Mouse (Mus musculus) testis, postnatal 14 days (tissue): ENCODE results near the gene Pef1.

Source experiments
- DNase-seq: peaks from one replicate; pipeline ENCODE4 v3.0.0; 2021; ENCODE audit warnings: low spot score

Gene Pef1

DNA sequence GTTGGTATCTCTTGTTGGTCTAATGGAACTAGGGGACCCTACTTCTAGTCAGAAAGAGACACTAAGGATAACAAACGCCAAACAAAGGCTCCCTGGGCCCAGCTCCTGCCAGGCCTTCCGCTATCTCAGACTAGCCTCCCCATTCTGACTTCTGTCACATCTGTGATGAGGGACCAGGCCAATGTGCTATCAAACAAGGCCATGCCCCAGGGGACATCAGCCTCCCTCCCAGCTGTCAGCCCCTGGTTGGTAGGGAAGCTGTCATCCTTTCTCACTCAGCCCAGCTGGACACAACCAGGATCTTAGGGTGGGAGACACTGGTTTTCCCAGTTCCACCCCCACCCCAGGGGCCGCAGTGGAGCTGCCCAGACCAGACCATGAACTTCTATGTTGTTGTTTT, 7.2 kb upstream of the Pef1 start:
- no peak for DNase-seq

DNA sequence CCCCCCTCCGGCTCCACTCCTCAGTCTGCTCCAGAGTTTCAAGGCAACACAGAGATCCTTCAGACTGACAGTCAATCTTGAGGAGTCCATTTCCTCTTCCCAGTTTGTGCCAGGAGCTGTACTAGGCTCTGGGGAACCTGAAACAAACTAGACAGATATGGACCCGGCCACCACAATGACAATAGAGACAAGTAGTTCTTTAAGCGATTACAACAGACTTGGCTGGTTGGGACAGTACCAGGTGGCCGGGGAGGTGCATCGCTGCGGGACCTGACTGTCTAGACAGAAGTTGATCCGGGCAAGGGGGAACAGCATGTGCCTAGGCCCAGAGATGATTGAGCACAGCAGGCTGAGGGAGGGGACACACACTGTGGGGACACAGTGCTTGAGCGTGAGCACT, 1.2 kb upstream of the Pef1 start:
- DNase-seq = no peak

DNA sequence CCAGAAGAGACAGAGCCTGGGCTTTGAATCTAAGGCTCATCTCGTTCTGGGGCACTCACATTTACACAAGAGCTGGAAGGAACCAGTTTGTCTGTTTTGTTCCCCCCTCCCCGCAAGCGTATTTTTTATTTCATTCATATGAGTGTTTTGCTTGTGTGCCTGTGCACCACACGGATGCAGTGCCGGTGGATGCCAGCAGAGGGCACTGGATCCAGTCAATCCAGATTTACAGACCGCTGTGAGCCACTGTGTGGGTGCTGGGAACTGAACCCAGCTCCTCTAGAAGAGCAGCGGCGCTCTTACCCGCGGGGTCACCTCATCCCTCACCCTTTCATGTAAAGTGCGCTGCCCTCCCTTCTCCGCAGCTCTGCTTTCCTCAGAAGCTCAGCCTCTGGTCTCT, 1.3 kb downstream of the Pef1 start:
- no peak for DNase-seq

DNA sequence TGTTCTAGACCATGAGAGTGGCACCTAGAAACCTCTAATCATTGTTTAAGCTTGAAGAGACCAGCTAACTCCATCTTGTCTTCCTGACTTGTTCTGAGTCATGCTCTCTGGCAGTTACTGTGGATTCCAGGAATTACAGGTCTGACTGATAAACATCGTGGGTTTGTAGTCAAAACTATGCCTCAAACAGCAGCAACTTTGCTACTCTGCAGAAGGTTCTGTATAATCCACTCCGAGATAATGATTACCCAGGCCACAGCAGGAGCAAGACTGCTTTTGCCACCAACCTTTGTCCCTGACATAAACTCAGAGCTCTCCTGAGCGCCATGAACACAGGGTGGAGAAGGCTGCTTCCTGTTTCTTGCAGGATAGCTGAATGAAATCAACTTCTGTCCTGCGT, 2.2 kb downstream of the Pef1 start:
- no peak for DNase-seq

DNA sequence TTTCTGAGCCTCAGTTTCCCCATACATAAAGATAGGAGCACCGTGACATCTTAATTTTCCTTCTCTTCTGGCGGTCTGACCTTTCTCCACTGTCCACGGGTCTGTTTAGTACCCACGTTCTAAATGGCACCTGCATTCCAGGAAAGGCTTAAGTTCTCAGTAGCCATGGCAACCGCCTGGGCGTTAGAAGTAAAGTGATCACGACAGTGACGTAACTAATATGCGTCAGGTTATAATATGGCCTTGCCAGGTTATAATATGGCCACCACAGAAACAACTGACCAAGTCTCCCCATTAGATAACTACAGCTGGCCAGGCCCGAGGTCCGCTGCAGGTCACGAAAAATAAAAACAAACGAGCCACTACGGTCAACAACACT, 4.7 kb downstream of the Pef1 start:
- no peak for DNase-seq

DNA sequence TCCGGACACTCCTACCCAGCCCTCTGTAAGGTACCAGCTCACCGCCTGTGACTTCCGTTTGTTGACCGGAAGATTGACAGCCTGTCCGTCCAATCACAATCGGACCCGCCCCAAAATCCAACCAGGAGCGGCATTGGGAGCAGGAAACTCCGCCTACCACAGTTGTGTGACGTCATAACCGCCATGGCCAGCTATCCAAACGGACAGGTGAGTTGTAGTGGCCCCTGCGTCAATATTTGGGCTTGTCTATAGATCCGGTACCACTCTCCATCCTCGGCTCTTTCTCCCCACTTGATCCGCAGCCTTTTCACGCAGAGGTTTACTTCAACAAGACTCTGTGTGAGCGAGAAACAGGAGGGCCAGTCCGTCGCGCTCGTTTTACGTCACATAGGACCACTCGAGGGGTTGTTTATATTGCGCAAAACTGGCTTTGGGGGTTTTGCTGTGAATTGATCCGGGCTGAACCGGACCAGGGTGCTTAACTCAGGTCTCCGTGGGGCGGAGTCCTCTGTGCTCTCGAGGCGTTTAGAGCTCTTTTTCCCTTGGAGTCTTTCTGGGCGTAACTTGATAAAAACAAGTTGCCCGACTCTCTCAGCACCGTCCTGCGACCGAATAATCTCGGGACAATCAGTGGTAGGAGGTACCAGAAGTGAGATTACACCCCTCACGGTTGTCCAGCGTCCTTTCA, 5.2 kb downstream of the Pef1 start:
- DNase-seq = peak; percentile 100

DNA sequence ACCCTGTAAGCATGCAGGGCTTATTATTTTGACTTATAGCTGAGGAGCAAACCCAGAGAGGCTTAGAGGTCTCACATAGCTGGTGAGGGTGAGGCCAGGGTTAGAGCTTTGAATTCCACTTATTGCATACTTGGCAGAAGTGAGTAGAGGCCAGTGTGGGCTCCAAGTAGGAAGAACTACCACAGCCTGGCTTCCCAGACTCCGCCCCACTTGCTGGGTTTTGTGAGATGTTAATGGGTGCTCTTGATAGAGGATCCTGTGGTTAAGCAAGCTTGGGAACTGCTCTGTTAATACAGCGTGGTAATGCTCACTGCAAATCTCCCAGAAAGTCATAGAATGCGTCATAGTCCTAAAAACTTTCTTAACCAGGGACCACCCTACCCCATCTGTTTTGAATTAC, 6.6 kb downstream of the Pef1 start:
- no peak for DNase-seq

DNA sequence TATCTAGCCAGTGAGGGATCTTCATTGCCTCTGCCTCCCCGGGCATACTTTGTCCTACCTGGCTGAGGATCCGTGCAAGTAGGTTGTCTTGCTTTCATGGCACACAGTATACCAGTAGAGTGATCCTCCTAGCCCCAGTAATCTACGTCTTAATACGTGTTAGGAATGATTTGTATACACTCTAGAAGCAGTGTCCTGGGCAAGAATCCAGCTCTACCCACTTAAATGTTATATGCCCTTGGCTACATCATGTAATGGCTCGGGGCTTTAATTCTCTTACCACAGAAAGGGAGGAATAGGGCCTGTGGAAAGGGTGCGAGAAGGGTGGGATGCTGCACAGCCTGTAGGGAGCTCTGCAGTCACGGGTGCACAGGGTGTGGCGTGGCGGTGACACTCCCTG, 7.3 kb downstream of the Pef1 start:
- DNase-seq = no peak

DNA sequence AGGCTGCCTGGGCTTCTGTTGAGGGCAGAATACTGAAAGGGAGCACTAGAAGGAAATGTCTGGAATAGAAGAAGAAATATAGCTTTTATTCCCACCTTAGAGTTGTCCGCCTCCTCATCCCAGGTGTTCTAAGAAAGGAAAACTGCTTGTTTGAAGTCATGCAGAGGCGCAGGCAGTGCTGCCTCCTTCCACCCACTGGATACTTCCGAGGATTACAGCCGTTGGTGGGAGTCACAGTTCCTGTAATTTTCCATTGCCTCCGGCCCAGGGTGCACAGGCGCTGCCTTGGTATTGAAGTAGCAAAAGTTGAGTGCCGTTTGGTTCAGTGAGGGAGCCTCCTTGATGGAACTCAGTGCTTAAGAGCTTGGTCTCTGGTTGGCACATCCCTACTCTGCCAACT, 7.7 kb downstream of the Pef1 start:
- no peak for DNase-seq

DNA sequence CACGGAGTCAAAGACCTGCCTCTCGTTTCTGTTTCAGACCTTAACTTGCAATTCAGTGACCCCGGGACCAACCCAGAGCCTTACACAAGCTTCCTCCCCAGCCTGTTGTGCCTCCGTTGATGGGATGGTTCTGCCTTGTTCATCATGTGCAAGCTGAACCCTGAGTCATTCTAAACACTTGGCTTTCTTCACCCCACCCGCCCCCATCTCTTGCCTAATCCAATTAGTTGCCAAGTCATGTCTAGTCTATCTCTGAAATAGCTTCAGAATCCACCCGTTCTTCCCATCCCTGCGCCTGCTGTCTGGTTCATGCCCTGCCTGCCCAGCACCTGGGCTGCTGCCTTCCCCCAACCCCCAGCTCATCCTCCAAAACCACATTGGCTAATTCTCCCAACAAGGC, 9.9 kb downstream of the Pef1 start:
- no peak for DNase-seq

DNA sequence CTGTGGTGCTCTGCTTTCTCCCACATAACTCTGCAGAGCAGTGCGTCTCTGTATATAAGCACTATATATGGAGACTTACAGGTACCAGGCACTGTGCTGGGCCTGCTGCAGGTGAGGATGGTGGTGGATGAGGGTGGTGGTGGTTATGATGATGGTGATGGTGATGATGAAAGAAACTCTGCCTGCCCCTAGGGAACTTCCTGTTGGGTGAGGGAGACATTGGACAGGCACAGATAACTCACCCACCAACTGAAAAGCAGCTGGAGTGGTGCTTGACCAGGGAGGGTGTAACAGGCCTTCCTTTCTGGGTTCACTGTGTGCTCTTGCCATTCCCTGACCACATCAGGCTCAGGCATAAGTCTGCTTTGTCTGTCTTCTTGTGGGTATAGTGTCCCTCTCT, 10.4 kb downstream of the Pef1 start:
- no peak for DNase-seq

DNA sequence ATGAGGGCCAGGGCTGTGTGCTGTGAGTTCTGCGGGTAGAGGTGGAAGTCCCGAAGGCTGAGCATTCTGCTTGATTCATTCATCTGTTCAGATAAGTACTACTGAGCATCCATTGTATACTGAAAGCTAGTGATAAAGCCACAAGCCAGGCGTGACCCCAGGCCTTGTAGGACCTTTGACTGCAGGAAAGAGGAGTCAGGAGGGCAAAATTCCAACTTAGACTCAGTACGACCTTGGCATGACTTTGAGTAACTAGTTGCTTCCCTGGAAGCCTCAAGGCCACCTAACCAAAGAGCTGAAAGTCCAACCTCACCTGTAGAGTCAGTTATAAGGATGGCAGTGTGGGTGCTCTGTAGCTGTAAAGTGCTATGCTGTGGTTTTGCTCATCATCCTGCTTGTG, 18.4 kb downstream of the Pef1 start:
- no peak for DNase-seq

DNA sequence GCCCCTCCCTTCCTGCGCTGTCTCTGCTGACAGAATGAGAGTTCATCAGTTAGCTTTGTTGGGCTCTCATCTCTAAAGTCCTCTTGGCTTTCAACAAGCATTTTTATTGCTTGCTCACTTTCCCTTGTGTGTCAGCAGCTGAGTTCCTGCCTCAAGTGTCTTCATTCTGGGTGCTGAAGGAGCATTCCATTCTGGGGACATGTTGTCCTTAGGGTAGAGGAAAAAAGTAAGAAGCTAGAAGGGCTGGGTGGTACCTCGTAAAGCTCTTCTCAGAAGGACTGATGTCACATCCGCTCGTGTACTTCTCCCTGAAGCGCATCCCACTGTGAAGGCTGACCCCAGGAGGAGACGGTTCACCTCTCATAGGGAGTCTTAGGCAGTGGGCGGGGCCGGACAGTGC, 19.2 kb downstream of the Pef1 start:
- DNase-seq = no peak

DNA sequence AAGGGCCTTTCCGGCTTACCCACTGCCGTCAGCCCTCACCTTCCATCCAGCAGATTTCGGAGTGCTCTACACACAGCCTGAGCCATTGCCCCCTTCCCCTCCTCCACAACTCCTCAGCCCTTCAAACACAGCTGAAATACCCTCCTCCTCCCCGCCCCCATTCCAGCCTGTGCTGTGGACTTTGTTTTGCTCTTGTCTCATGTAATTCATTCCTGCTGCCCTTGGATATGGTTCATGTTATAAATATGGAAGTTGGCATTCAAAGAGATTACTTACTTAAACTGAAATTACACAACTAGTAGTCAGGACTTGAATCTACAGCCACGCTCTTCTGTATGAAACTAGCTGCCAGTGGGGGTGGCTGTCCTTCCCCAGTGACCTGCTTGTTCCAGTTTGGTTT, 20.7 kb downstream of the Pef1 start:
- DNase-seq = no peak

DNA sequence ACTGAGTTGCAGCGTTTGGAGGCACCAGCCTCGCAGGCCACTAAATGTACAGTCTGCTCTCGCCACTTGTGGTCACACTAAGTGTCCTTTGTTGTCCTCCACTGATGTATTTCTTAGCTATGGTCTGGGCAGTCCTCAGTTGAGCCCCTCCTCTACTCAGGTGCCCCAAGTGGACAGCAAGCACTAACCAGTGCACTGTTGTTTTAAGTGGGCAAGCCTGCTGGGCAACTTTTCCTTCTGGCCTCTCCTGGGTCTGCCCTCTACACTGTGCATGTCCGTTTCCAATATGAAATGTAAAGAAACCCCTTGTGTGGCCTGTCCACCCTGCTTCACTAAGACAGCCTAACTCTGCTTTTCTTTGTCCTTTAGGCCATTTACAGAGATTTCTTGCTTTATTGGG, 21.8 kb downstream of the Pef1 start:
- no peak for DNase-seq

DNA sequence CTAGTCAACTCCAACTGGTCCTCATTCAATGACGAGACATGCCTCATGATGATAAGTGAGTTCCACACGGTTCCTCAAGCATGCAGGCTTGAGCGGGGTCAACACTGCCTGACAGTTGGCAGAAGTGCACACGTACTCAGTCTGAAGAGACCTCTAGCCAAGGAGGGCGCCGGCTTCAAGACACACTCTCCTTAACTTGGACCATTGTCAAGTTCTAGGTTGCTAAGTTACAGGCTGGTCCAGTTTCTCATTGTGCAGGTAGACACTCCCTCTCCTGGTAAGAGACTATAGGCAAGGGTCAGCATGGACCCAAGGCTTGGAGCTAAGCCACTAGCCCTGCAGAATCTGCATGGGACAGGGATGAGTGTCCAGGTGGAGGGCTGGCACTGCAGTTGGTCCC, 22.8 kb downstream of the Pef1 start:
- no peak for DNase-seq

DNA sequence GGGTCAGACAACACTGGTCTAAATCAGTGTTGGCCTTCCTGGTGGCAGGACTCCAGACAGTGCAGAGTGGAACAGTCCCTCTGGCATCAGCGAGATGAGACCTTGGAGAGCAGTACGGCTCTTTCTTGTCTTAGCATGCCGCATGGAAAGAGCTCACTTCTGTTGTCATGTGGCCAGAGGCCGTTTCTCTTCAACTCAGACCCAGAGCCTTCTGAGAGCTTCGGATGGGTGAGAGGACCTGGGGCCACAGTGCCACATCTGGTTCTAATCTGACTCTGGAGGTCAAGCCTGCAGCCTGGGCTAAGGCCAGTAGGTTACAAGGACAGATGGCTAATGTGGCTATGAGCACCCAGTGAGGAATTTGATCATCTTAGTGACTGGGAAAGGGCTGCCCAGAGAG, 23.6 kb downstream of the Pef1 start:
- DNase-seq = no peak

DNA sequence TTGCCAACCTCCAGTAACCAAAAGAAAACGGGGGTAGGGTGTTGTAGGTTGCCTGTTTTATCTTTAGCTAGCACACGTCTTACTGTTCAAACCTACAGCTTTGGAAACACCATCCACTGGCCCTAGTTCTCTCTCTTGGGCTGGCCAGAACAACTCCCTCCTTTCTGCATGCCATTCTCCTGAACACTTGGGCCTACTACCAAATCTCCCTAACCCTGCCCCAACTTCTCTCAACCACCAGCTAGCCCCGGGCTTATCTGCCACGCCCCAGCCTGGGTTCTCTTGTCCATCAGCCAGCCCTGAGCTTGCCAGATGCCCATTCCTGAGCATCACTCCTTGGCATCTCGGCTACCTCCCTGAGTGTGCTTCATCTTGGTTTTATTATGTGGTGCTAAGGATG, 26.5 kb downstream of the Pef1 start:
- DNase-seq = no peak

DNA sequence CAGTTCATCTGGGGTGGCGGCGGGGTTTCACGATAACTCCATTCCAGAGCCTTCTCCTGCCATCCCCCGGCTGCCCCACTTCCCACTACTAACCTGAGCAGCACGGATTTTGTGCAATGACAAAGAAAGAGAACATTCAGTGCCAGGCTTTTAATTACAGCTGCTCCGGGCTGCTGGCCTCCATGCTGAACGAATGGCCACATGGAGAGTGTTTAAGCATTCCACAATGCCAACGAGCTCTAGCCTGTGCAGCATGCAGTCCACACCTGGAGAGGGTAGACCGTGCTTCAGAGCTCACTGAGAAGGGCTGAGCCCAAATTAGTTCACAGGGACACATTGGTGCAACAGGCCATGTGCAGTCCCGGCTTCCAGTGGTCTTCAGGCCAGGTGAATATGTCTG, 27.7 kb downstream of the Pef1 start:
- no peak for DNase-seq

DNA sequence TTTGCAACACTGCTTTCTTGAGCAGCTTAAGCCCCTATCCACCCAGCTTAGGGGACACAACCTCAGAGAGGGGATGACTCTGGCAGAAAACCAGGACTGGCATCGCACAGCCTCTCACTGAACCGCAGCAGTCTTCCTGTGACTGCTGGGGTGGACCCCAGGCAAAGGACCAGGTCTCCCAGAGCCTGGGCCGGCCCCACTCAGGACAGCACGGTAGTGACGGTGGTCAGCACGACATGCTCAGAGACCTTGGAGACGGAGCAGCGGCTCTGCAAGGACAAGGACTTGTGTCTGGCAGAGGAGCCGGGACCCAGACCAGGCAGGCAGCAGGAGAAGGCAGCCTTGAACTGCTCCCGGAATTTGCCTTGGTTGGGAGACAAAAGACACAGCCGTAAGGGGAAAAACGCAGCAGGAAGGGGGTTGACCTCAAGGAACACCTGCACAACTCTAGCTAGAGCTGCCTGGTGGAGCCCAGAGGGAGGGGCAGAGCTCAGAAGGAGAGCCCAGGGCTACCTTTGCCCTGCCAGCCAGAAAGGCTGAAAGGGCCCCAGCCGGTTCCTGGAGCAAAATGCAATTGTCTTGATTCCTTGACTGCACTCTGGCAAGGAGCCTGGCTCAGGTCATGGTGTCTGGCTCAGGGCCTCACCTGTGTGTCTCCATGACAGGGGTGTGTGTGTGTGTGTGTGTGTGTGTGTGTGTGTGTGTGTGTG, 28.4 kb downstream of the Pef1 start:
- no peak for DNase-seq

DNA sequence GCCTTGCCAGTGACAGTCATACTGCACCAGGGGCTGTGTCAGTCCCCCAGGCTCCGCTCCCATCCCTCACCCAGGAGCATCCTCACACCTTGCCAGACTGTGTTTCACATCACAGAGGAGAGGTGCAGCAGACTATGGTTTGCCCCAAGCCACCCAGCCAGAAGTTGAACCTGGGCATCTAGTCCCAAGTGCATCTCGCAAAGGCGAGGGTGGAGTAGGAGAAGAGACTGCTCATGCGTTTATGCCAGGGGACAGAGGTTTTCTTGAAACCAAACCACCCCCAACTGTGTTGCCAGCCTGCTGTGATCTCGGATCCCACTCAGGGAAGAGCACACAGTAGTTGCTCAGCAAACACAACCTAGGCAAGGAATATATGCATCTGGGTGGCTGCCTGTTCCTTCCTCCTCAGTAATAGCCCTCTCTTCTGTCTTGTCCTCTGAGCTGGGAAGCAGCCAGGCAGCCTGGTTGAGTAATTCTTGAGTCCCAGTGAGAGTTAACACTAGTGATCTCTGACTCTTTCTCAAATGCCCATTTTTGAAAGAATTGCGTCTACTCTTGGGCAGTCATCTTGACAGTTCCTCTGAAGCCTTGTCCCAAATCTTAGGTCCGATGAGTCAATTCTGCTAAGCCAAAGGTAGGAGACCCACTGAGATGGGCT, 29.2 kb downstream of the Pef1 start:
- DNase-seq = no peak

DNA sequence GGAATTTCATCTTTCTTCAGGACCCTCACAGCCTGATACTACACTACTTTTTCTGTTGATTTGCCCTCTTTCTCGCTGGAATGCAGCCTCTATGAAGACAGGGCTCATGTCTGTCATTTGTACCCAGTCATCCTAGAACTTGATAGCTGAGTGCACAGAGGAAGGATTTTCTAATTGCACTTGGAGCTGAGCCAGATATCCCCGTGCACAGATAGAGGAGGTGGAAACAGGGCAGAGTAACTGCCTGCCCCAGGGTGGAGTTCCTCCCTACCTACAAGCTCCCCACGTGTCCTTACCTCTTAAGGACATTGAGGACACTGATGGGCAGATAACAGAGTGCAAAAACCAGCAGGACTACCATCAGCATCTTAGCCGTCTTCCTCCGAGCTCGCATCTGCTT, 31.0 kb downstream of the Pef1 start:
- no peak for DNase-seq

DNA sequence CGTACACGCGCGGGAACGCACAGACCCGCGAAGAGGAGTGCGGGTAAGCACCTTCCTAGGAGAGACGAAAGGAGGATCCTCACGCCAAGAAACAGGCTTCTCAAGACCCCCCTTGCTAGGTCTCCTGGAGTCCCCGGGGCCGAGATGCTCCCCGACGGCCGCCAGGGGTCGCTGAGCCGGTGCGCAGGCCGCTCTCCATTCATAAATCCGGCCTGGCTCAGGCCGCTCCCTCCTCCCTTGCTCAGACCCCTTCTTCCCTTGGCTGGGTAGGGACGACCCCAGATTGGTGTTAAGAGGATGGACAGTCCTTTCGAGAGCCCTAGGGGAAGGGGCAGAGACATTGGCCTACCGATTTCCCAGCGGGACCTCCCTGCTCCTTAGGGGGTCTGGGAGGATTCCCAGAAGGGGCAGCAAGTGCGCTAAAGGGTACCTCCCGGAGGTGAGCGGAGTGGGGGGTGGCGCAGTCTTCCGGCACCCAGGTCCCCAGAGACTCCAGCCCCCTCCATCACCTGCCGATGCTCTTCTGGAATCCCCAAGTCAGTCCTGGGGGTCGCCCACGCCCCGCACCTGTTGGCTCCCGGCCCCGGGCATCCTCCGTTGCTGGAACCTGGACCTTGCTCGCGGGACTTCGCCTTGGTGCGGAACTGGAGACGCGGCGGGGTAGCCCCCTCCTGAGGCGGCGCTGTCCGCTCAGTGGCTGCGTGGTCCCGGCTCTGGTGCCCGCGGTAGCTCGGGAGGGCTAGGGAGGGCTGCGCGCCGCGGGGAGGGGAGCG, 36.3 kb downstream of the Pef1 start:
- peak; percentile 80 for DNase-seq
